Mouse (Mus musculus) ES-Bruce4 (cell line): ENCODE results near the gene Tbxa2r.

Source experiments
- CTCF ChIP-seq: IDR thresholded peaks from one replicate; pipeline ENCODE4 v1.8.1; 2011; ENCODE audit warnings: low read depth, low read length
- EP300 ChIP-seq: IDR thresholded peaks from 2 replicates; pipeline ENCODE4 v1.6.1; 2011; ENCODE audit warnings: low read depth, low read length; ENCODE audit not compliant: insufficient read depth
- POLR2A ChIP-seq: IDR thresholded peaks from one replicate; pipeline ENCODE4 v1.8.1; 2011; ENCODE audit warnings: low read length; ENCODE audit not compliant: insufficient read depth

DNA sequence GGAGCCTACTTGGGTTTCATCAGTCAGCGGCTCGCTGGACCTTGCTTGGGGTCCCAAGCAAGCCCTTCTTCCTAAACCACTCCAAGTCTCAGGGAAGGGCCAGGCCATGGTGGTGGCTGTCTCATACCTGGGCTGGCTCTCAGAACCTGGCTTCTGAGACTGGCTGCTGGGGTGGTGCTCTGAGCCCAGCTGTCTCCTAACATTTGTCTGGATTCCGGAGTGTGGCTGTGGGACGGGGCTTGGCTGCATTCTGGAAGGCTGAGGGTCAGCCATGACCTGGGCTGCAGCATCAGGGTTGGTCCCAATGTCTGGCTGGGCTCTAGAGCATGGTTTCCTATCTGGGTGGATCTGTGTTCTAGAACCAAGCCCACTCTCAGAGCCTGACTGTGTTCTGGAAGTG, 8.0 kb downstream of the Tbxa2r start:
- TF ChIP-seq CTCF: no peak
- no peak for TF ChIP-seq POLR2A
- no peak for TF ChIP-seq EP300
